Mouse (Mus musculus) bone marrow macrophage, adult 2 months (primary cell): ENCODE results near the gene Igf2r.

Experiments used
- CTCF ChIP-seq: IDR thresholded peaks from 2 replicates; pipeline ENCODE4 v1.5.1; 2012; ENCODE audit warnings: low read depth, mild to moderate bottlenecking, low read length, moderate library complexity
- POLR2A ChIP-seq: IDR thresholded peaks from 2 replicates; pipeline ENCODE4 v1.6.1; 2012; ENCODE audit warnings: mild to moderate bottlenecking, low read depth, low read length, borderline replicate concordance

DNA sequence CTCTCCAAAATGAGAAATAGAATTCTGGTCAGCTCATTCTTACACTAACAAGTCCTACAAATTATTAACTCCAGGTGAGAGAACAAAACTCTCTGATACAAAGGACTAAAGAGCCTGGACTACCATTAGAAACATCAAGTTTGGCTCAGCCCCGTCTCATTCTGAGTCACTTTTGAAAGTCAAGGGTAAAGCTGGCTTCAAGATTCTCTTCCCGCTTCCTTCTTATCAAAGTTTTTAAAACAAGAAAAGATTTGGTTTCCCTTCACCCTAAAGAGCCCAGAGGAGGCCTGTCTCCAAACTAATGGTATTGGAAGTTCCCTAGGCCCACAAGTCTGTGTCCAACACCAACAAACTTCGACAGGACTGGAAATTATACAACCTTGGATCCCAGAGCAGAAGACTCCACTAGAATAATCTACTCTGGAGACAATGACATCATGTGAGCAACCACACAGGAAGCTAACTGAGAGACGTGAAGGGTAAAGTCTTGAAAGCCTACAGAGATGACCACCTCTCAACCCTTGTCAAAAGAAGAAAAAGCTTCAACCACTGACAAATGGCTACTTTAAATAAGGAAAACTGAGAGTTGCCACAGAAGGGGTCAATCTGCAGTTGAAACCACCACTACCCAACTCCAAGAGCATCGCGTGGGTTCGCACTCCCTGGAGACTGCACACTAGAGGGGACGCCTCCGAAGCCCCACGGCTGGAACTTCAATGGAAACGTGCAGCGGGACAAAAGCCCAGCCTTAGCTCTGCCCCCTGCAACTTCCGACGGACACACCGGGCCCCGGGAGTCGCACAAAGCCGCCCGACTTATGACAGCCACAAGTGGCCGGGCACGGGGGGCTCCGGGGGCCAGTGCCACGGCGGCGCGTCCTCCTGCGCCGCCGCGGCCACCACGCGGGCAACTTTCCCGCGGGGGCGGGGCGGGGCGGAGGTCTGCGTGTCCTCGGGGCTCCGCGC is 767 bp downstream of the Igf2r start:
- TF ChIP-seq POLR2A (no peak), CTCF (no peak)
